In the genomic region with DNA sequence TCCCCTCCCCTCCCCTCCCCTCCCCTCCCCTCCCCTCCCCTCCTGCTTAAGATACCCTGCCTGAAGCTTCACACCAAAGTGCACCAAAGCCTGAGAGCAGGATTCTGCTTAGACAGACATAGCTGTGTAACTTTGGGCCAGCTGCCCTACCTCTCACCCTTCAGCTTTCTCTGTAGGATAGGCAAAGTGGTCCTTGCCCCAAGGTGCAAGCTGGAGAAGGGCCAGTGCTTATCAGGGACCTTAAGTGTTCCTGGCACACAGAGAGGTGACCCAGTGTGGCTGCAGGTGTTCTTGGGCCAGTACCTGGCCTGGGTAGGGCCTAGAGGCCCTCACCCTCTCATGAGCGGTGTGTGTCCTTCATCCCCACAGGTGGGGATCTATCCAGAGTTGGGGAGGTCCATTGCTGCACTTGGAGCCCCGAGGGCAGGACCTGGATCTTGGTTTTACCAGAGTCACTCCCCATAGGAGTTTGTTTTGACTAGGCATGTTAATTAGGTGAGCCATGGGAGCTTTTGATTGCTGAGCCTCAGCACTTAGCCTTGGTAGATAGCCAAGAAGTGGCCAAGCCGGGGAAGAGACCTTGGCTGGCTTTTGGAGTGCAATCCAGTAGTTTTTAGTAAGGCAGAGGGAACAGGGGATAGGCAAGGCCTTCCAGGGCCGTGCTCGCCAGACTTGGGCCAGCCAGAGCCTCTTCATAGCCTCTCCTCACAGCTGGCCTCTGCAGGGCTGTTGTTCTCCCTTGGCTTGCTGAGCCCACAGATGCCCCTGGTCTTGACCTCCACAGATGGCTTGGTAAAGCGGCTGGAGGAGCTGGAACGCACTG, we compare ENCODE assay signal across 11 mouse cellular contexts. TPM values are rescaled to one million over a fixed set of nuclear protein-coding genes. Genes with fewer than 3 reads are reported as not detected.
DNase-seq lines count a peak whose midpoint lies in the region; ATAC-seq and TF ChIP-seq lines count a peak whose summit lies in the region.
"Had no signal": no experiment of that assay in that cellular context is flagged by ENCODE, and none has a peak within 500 bp of the region (broad histone marks: within the 10 kb centered on the region; RNA-seq: fewer than 3 reads in every experiment).

No protein-coding gene starts in this region.

- peaks cover 5% of the 10 kb centered on the region for H3K4me1 ChIP-seq in hindbrain, embryonic 13.5 days (replicated peaks)
- peaks cover 3% of the 10 kb centered on the region; the same call in 1 of the 2 replicates for H3K4me1 ChIP-seq in hindbrain, embryonic 11.5 days (replicated peaks; ENCODE audit: control insufficient read depth, insufficient read depth, low read length)
- peaks cover 28% of the 10 kb centered on the region for H3K4me1 ChIP-seq in heart, embryonic 10.5 days
- no peaks in the 10 kb centered on the region for H3K4me1 ChIP-seq in lung, embryonic 14.5 days (ENCODE audit: insufficient read depth)

- no peak for TF ChIP-seq CTCF in lung, embryonic 14.5 days (IDR thresholded peaks at IDR 0.05; ENCODE audit: low read depth)

- ATAC-seq in hindbrain, embryonic 13.5 days (ENCODE audit: low FRiP score) = no peak
- no peak for ATAC-seq in hindbrain, embryonic 11.5 days (ENCODE audit: low FRiP score)
- no peak for ATAC-seq in lung, embryonic 14.5 days (ENCODE audit: insufficient read depth)

- no peak overlapping the region for H3K4me3 ChIP-seq in hindbrain, embryonic 13.5 days
- no peak overlapping the region for H3K4me3 ChIP-seq in hindbrain, embryonic 11.5 days (ENCODE audit: low read depth, low read length)
- H3K4me3 ChIP-seq in heart, embryonic 10.5 days = peak overlapping the region; percentile 22; the same call in 1 of the 2 replicates
- H3K4me3 ChIP-seq in lung, embryonic 14.5 days (ENCODE audit: low read depth, low read length) = no peak overlapping the region
- H3K4me3 ChIP-seq: liver, embryonic 15.5 days had no signal

- no peak overlapping the region for H3K27ac ChIP-seq in hindbrain, embryonic 13.5 days
- H3K27ac ChIP-seq in hindbrain, embryonic 11.5 days (ENCODE audit: low read depth, low read length) = no peak overlapping the region
- H3K27ac ChIP-seq in heart, embryonic 10.5 days = peak overlapping the region; percentile 87
- H3K27ac ChIP-seq in lung, embryonic 14.5 days (ENCODE audit: low read depth) = no peak overlapping the region
- H3K27ac ChIP-seq: kidney, postnatal 0 days; liver, embryonic 15.5 days had no signal

- H3K4me2 ChIP-seq in hindbrain, embryonic 13.5 days = no peak overlapping the region
- H3K4me2 ChIP-seq in hindbrain, embryonic 11.5 days (replicated peaks; ENCODE audit: low read depth, low read length) = no peak overlapping the region
- no peak overlapping the region for H3K4me2 ChIP-seq in lung, embryonic 14.5 days
- H3K4me2 ChIP-seq: liver, embryonic 15.5 days had no signal

- DNase-seq in hindbrain, embryonic 11.5 days (ENCODE audit: low spot score) = no peak
- peak; percentile 83 for DNase-seq in adrenal gland, adult 2 months
- no peak for DNase-seq in heart, embryonic 10.5 days (ENCODE audit: low spot score)
- peak; percentile 16 for DNase-seq in lung, embryonic 14.5 days
- no peak for DNase-seq in urinary bladder, postnatal 14 days (ENCODE audit: low spot score)
- no peak for DNase-seq in layer of hippocampus, adult 9-11 months
- no peak for DNase-seq in urinary bladder, adult 18-20 months (ENCODE audit: low spot score in 2 of 2)

- peak overlapping the region; percentile 3; the same call in 1 of the 2 replicates for H3K9ac ChIP-seq in hindbrain, embryonic 13.5 days
- H3K9ac ChIP-seq in hindbrain, embryonic 11.5 days (ENCODE audit: low read depth, low read length) = no peak overlapping the region
- H3K9ac ChIP-seq in lung, embryonic 14.5 days = no peak overlapping the region
- H3K9ac ChIP-seq: liver, embryonic 15.5 days had no signal

- H3K27me3 ChIP-seq in hindbrain, embryonic 13.5 days = no peaks in the 10 kb centered on the region
- H3K27me3 ChIP-seq in hindbrain, embryonic 11.5 days (ENCODE audit: control insufficient read depth, insufficient read depth, low read length) = no peaks in the 10 kb centered on the region
- peaks cover 4% of the 10 kb centered on the region; the same call in 1 of the 2 replicates for H3K27me3 ChIP-seq in heart, embryonic 10.5 days (ENCODE audit: insufficient read depth, poor library complexity, severe bottlenecking)
- H3K27me3 ChIP-seq in lung, embryonic 14.5 days (ENCODE audit: insufficient read depth, low read length) = no peaks in the 10 kb centered on the region
- H3K27me3 ChIP-seq: liver, embryonic 15.5 days had no signal

- peaks cover 85% of the 10 kb centered on the region for H3K36me3 ChIP-seq in hindbrain, embryonic 13.5 days
- H3K36me3 ChIP-seq in hindbrain, embryonic 11.5 days (ENCODE audit: control insufficient read depth, insufficient read depth, low read length) = peaks cover 13% of the 10 kb centered on the region
- H3K36me3 ChIP-seq in heart, embryonic 10.5 days = peaks cover 76% of the 10 kb centered on the region
- H3K36me3 ChIP-seq in lung, embryonic 14.5 days (ENCODE audit: insufficient read depth) = peaks cover 55% of the 10 kb centered on the region

- WGBS in hindbrain, embryonic 13.5 days = 73% methylated on average over 7 of the region's 7 CpGs
- WGBS in hindbrain, embryonic 11.5 days = 72% methylated on average over 7 of the region's 7 CpGs
- 65% methylated on average over 7 of the region's 7 CpGs for WGBS in heart, embryonic 10.5 days
- WGBS in lung, embryonic 14.5 days = 71% methylated on average over 7 of the region's 7 CpGs

- H3K9me3 ChIP-seq in hindbrain, embryonic 13.5 days = no peaks in the 10 kb centered on the region
- no peaks in the 10 kb centered on the region for H3K9me3 ChIP-seq in hindbrain, embryonic 11.5 days (ENCODE audit: control insufficient read depth, low read length)
- H3K9me3 ChIP-seq in heart, embryonic 10.5 days = no peaks in the 10 kb centered on the region
- no peaks in the 10 kb centered on the region for H3K9me3 ChIP-seq in lung, embryonic 14.5 days (ENCODE audit: low read depth, low read length)
- H3K9me3 ChIP-seq: liver, embryonic 15.5 days had no signal

RNA-seq across cellular contexts. Expression of gene Slc16a8, which starts 10.3 kb away (rescaled TPM):
- 0.54 and 0.86 TPM in 2 replicates for polyA plus RNA-seq in hindbrain, embryonic 13.5 days (2015; fragmentation: Nextera tagmentation; extraction: Ambion mirVana)
- 0.26 TPM in 1 of 2 replicates, not detected in the other for polyA plus RNA-seq in hindbrain, embryonic 11.5 days (2014; fragmentation: Nextera tagmentation; extraction: Ambion mirVana)
- total RNA-seq in adrenal gland, adult 2 months (2021) = not detected
- 0.07 and 0.61 TPM in 2 replicates for polyA plus RNA-seq in adrenal gland, adult 2 months (2012; rRNA removed)
- 0.15 and 0.26 TPM in 2 replicates for polyA plus RNA-seq in heart, embryonic 10.5 days (2016; fragmentation: Nextera tagmentation; extraction: Ambion mirVana)
- polyA plus RNA-seq in lung, embryonic 14.5 days (2014; fragmentation: Nextera tagmentation; extraction: Ambion mirVana) = 0.11 and 0.18 TPM in 2 replicates
- polyA plus RNA-seq: embryonic facial prominence, embryonic 11.5 days; kidney, postnatal 0 days; liver, embryonic 15.5 days had no signal

RNA-seq across cellular contexts. Expression of gene Gm49486, which starts 15.1 kb away (rescaled TPM):
- 1.6 and 2.0 TPM in 2 replicates for polyA plus RNA-seq in hindbrain, embryonic 13.5 days (2015; fragmentation: Nextera tagmentation; extraction: Ambion mirVana)
- polyA plus RNA-seq in hindbrain, embryonic 11.5 days (2014; fragmentation: Nextera tagmentation; extraction: Ambion mirVana) = 0.35 and 0.68 TPM in 2 replicates
- not detected for total RNA-seq in adrenal gland, adult 2 months (2021)
- polyA plus RNA-seq in adrenal gland, adult 2 months (2012; rRNA removed) = not detected in 2 replicates
- 0.16 and 0.39 TPM in 2 replicates for polyA plus RNA-seq in heart, embryonic 10.5 days (2016; fragmentation: Nextera tagmentation; extraction: Ambion mirVana)
- 0.18 and 0.53 TPM in 2 replicates for polyA plus RNA-seq in lung, embryonic 14.5 days (2014; fragmentation: Nextera tagmentation; extraction: Ambion mirVana)
- polyA plus RNA-seq: liver, embryonic 15.5 days had no signal

RNA-seq across cellular contexts. Expression of gene Pick1, which starts 15.3 kb away (rescaled TPM):
- 83.8 and 90.6 TPM in 2 replicates for polyA plus RNA-seq in hindbrain, embryonic 13.5 days (2015; fragmentation: Nextera tagmentation; extraction: Ambion mirVana)
- polyA plus RNA-seq in hindbrain, embryonic 11.5 days (2014; fragmentation: Nextera tagmentation; extraction: Ambion mirVana) = 23.5 and 28.0 TPM in 2 replicates
- total RNA-seq in adrenal gland, adult 2 months (2021) = 10 to 100 TPM; 14.6 to 18.5 TPM
- 17.4 and 19.7 TPM in 2 replicates for polyA plus RNA-seq in adrenal gland, adult 2 months (2012; rRNA removed)
- polyA plus RNA-seq in heart, embryonic 10.5 days (2016; fragmentation: Nextera tagmentation; extraction: Ambion mirVana) = 41.0 and 41.3 TPM in 2 replicates
- 18.1 and 18.7 TPM in 2 replicates for polyA plus RNA-seq in lung, embryonic 14.5 days (2014; fragmentation: Nextera tagmentation; extraction: Ambion mirVana)

RNA-seq across cellular contexts. Expression of gene Baiap2l2, which starts 41.1 kb away (rescaled TPM):
- polyA plus RNA-seq in hindbrain, embryonic 13.5 days (2015; fragmentation: Nextera tagmentation; extraction: Ambion mirVana) = 1.7 and 2.8 TPM in 2 replicates
- polyA plus RNA-seq in hindbrain, embryonic 11.5 days (2014; fragmentation: Nextera tagmentation; extraction: Ambion mirVana) = 1.4 and 1.5 TPM in 2 replicates
- under 1 TPM in 1 of 2 experiments, not detected in 1; 0.24 TPM for total RNA-seq in adrenal gland, adult 2 months (2021)
- polyA plus RNA-seq in adrenal gland, adult 2 months (2012; rRNA removed) = 1.5 and 8.5 TPM in 2 replicates
- polyA plus RNA-seq in heart, embryonic 10.5 days (2016; fragmentation: Nextera tagmentation; extraction: Ambion mirVana) = 10.2 and 14.7 TPM in 2 replicates
- polyA plus RNA-seq in lung, embryonic 14.5 days (2014; fragmentation: Nextera tagmentation; extraction: Ambion mirVana) = 3.1 and 3.9 TPM in 2 replicates

Comparison
In these comparisons a context has a peak if more than half of its experiments do, and no peak if none do; other contexts are left out.
1. DNase-seq: peak in adrenal gland, adult 2 months (single experiment) and lung, embryonic 14.5 days (single experiment); none in hindbrain, embryonic 11.5 days (single experiment), heart, embryonic 10.5 days (single experiment), urinary bladder, postnatal 14 days (single experiment), layer of hippocampus, adult 9-11 months (single experiment) and urinary bladder, adult 18-20 months (0 of 2).